Mouse (Mus musculus) hindbrain, embryonic 11.5 days (tissue): ENCODE measurements at regions not wholly inside any gene's neighbourhood (a gene's known extent, or its start where the extent isn't known, plus 50 kb on each side); places are given as distances from the start of the nearest gene placed in this dataset.

Source experiments
- ATAC-seq: fragments of 200-750 bp; cut with Nextera tagmentation; 2 replicates; pipeline ENCODE4 v1.8.0; 2017; ENCODE audit warnings: mild to moderate bottlenecking, moderate TSS enrichment, moderate library complexity; ENCODE audit not compliant: low FRiP score
- DNase-seq: peaks from one replicate; pipeline ENCODE4 v3.0.0-alpha.2; 2015; ENCODE audit warnings: low spot score
- H3K27ac ChIP-seq: fragments of 300-500 bp; sonication (generic); 2 replicates; pipeline ENCODE4 v1.5.1; 2014; ENCODE audit warnings: mild to moderate bottlenecking, low read depth, low read length
- H3K27me3 ChIP-seq: fragments of 300-500 bp; sonication (generic); 2 replicates; pipeline ENCODE4 v1.6.1; 2014; ENCODE audit warnings: mild to moderate bottlenecking, low read length, moderate library complexity, mixed read lengths; ENCODE audit not compliant: control insufficient read depth, insufficient read depth
- H3K36me3 ChIP-seq: fragments of 300-500 bp; sonication (generic); 2 replicates; pipeline ENCODE4 v1.6.1; 2014; ENCODE audit warnings: mild to moderate bottlenecking, low read length, moderate library complexity, mixed read lengths; ENCODE audit not compliant: control insufficient read depth, insufficient read depth
- H3K4me1 ChIP-seq: fragments of 300-500 bp; sonication (generic); replicated peaks from 2 replicates; pipeline ENCODE4 v1.6.1; 2014; ENCODE audit warnings: low read length, mixed read lengths; ENCODE audit not compliant: control insufficient read depth, insufficient read depth
- H3K4me2 ChIP-seq: fragments of 300-500 bp; sonication (generic); replicated peaks from 2 replicates; pipeline ENCODE4 v1.6.1; 2014; ENCODE audit warnings: mild to moderate bottlenecking, low read depth, low read length
- H3K4me3 ChIP-seq: fragments of 300-500 bp; sonication (generic); 2 replicates; pipeline ENCODE4 v1.5.1; 2014; ENCODE audit warnings: low read depth, low read length
- H3K9ac ChIP-seq: fragments of 300-500 bp; sonication (generic); 2 replicates; pipeline ENCODE4 v1.6.1; 2014; ENCODE audit warnings: low read depth, low read length
- H3K9me3 ChIP-seq: fragments of 300-500 bp; sonication (generic); 2 replicates; pipeline ENCODE4 v1.6.1; 2016; ENCODE audit warnings: low read length; ENCODE audit not compliant: control insufficient read depth
- WGBS: fragments of 180-500 bp; shearing (Covaris S2); extraction: QIAGEN DNeasy Blood & Tissue Kit; methylation state at CpG from one replicate; pipeline ENCODE4 v1.1.7; 2014; 5-methylcytosine and 5-hydroxymethylcytosine counted together

DNA sequence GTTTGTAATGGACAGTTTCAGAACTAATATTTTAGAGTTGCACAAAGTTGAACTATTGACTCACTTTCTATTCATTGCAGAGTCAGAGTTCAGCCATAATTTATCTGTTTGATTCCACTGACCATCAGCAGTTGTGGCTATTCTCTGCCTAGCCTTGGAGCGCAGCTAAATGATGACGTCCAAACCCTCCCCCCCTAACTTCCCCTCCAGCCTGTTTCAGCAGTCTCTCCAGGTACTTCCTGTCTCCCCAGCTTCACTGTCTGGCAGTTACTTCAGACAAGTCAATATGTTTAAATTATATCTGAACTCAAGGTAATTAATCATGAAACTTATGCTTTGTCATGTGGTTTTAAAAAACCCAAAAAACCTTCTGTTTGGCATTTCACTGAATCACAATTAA lies 362.1 kb upstream of the Meis1 start:
- Histone ChIP-seq H3K27me3 (no peaks in the 10 kb centered on the region), H3K36me3 (no peaks in the 10 kb centered on the region), H3K9me3 (no peaks in the 10 kb centered on the region), H3K27ac (no peak overlapping the region), H3K9ac (no peak overlapping the region), H3K4me1 (no peaks in the 10 kb centered on the region), H3K4me3 (no peak overlapping the region), H3K4me2 (no peak overlapping the region)
- DNase-seq (no peak), ATAC-seq (no peak)
- WGBS = 72% methylated on average over 2 of the region's 2 CpGs

DNA sequence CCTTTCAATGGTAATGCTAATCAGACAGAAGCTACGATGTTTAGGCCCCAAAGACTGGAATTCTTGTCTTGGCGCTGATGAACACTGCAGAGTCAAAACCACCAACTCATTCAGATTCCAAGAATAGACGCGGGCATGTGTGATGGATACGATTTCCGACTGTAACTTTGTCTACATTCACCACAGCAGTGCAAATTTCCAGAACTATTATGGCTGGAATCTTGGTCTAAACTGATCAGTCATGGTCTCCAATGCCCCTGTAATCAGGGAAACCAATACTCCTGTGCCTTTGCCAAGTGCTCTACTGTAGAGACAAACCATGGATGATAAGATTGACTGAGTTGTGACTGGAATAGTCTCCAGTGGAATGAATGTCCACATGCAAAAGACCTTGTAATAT lies 370.4 kb upstream of the Meis1 start:
- Histone ChIP-seq H3K4me1 (no peaks in the 10 kb centered on the region), H3K9me3 (no peaks in the 10 kb centered on the region), H3K36me3 (no peaks in the 10 kb centered on the region), H3K4me2 (no peak overlapping the region), H3K27ac (no peak overlapping the region), H3K27me3 (no peaks in the 10 kb centered on the region), H3K4me3 (no peak overlapping the region), H3K9ac (no peak overlapping the region)
- ATAC-seq = no peak
- WGBS = 92% methylated on average over 6 of the region's 6 CpGs
- no peak for DNase-seq

DNA sequence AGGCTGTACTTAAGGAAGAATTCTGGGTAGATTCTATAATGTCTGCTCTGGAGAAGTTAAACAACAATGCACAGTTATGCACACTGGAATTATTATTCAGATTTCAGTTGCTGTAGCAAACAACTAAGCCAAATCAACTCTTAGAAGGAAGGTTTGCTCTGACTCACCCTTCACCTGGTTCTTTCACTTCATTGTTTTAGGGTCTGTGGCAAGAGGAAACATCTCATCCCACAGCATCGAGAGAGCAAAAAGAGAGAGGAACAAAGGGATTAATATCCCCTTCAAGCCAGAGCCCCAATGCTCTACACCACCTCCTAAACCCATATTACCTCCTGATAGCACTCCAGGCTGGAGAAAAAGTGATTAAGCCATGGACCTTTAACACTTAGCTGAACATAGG lies 373.4 kb upstream of the Meis1 start:
- no peaks in the 10 kb centered on the region for H3K4me1 ChIP-seq
- H3K27ac ChIP-seq = no peak overlapping the region
- H3K27me3 ChIP-seq = no peaks in the 10 kb centered on the region
- no peak overlapping the region for H3K4me3 ChIP-seq
- WGBS = 84% methylated on average over 1 of the region's 1 CpGs
- no peak overlapping the region for H3K9ac ChIP-seq
- no peak overlapping the region for H3K4me2 ChIP-seq
- no peak for ATAC-seq
- H3K36me3 ChIP-seq = no peaks in the 10 kb centered on the region
- no peaks in the 10 kb centered on the region for H3K9me3 ChIP-seq
- no peak for DNase-seq

DNA sequence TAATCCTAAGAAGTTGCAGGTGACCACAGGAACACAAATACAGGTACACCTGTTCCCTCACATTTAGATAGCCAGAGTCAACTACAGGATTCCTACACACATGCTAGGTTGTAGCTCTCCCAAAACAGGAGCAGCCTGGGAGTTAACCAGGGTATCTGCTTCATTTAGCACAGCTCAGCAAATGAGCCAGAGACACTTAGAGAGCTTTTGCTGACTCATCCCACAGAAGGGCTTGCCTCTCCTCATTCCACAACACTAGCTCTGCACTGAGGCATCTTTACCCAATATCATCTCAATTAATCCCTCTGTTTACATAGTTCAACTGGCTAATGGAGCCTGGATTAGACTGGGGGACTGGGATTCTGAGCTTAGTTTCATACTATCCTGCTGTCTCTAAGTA lies 375.6 kb upstream of the Meis1 start:
- H3K9me3 ChIP-seq = no peaks in the 10 kb centered on the region
- H3K4me3 ChIP-seq = no peak overlapping the region
- no peaks in the 10 kb centered on the region for H3K4me1 ChIP-seq
- DNase-seq (no peak), ATAC-seq (no peak)
- no peak overlapping the region for H3K4me2 ChIP-seq
- no peaks in the 10 kb centered on the region for H3K27me3 ChIP-seq
- no peak overlapping the region for H3K9ac ChIP-seq
- H3K36me3 ChIP-seq = no peaks in the 10 kb centered on the region
- H3K27ac ChIP-seq = no peak overlapping the region

DNA sequence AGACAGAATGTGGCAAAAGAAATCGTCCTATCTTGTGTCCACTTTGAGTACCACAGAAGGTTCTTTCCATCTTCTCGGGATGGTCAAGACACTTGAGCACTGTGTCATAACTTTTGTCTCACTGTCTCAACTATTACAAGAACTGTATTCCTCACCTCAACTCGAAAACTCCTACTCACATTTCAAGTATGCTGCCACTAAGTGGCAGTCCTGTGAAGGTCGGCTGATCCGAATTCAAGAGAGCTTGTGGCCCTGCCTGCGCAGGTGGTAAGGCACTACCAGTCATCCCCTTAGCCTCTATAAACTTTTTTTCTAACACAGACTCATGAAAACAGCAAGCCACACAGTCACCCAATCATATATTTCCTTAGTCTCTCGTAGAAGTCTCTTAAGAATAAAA lies 381.6 kb upstream of the Meis1 start:
- no peaks in the 10 kb centered on the region for H3K36me3 ChIP-seq

DNA sequence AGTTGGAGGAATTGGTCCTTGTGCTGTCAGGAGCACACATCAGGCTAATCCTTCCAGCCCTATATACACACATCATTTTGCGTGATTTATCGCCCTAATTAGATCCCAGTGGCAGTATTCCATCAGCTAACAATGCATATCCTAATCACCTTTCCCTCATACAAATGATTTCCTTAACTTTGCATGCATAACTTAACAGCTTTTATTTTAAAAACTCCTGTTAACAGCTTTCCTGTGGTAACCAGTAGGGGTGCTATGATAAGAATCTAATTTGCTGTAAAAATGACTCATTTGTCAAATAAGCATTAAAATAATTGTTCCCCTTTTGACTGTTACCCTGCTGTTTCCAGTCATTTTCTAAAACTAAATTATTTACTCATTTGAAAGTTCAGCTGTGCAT lies 401.4 kb upstream of the Meis1 start:
- DNase-seq (no peak), ATAC-seq (no peak)
- no peak overlapping the region for H3K4me2 ChIP-seq
- H3K27ac ChIP-seq = no peak overlapping the region
- no peak overlapping the region for H3K9ac ChIP-seq
- H3K9me3 ChIP-seq = no peaks in the 10 kb centered on the region
- H3K4me1 ChIP-seq = no peaks in the 10 kb centered on the region
- 82% methylated on average over 2 of the region's 2 CpGs for WGBS
- no peaks in the 10 kb centered on the region for H3K27me3 ChIP-seq
- no peaks in the 10 kb centered on the region for H3K36me3 ChIP-seq
- no peak overlapping the region for H3K4me3 ChIP-seq

More for the DNA sequence above, 381.6 kb upstream of the Meis1 start:
- no peak for ATAC-seq
- no peak overlapping the region for H3K9ac ChIP-seq
- no peak for DNase-seq
- WGBS = 84% methylated on average over 7 of the region's 7 CpGs
- H3K9me3 ChIP-seq = no peaks in the 10 kb centered on the region
- H3K4me1 ChIP-seq = no peaks in the 10 kb centered on the region
- no peak overlapping the region for H3K4me3 ChIP-seq
- no peak overlapping the region for H3K27ac ChIP-seq
- no peaks in the 10 kb centered on the region for H3K27me3 ChIP-seq
- no peak overlapping the region for H3K4me2 ChIP-seq

DNA sequence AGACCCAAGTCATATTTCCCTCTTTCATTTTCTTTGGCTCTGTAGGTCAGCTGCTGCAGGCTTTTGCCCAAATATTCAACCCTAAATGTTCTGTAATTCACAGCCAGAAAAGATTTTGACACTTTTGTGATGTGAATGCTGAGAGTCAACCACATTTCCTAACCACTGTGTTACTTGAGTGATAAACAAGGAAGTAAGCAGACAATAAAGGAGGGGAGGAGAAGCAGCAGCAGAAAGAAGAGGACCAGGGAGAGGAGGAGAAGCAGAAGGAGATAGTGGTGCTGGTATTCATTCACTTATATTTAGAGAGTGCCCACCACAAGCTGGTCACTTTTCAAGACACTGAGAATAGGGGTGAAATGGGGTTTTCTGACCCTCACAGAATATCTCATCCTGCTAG lies 404.5 kb upstream of the Meis1 start:
- DNase-seq (no peak), ATAC-seq (no peak)
- no peaks in the 10 kb centered on the region for H3K9me3 ChIP-seq
- H3K4me2 ChIP-seq = no peak overlapping the region
- no peaks in the 10 kb centered on the region for H3K27me3 ChIP-seq
- H3K27ac ChIP-seq = no peak overlapping the region
- no peaks in the 10 kb centered on the region for H3K36me3 ChIP-seq
- no peak overlapping the region for H3K4me3 ChIP-seq
- H3K4me1 ChIP-seq = no peaks in the 10 kb centered on the region
- H3K9ac ChIP-seq = no peak overlapping the region

DNA sequence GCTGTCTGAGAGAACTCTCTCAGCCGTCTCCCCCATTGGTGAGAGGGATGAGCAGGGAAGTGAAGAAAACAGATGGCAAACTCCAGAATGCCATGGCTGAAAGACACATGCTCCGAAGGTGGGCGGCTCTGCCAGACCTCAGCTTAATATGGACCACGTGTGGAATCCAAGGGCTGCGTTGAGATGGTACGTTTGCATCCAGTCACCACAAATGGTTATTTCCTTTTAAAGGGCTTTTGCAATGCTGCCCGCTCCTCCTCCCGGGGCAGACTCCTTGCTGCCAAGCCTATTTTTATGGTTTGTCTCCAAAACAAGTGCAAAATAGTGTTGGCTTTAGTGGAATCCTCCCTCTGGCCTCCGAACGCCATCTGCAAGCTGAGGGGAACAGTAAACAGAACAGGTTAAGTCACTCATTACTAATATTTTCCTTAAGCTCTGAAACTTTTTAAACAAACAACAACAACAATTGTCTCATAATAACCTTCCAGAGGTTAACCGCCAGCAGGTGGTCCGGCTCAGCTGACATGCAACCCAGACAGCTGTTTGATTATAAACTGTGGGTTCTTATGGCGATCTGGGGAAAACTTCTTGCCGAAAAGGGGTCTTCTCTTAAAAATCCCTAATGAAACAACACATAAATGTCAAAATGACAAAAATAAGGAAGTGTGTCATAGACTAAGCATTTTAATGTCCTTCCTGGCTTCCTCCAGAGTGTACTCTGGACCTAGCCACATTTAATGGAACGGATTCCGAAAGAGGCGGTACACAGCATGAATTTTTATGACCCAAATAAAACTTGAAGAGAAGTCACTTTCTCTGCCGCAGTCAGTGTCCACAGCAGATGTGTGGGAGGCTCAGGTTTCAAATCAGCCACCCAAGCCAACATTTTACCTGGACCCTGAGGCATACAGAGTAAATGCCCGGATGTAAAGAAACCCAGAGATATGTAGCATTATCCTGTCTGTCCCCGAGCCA lies 405.3 kb upstream of the Meis1 start:
- H3K4me3 ChIP-seq = no peak overlapping the region

DNA sequence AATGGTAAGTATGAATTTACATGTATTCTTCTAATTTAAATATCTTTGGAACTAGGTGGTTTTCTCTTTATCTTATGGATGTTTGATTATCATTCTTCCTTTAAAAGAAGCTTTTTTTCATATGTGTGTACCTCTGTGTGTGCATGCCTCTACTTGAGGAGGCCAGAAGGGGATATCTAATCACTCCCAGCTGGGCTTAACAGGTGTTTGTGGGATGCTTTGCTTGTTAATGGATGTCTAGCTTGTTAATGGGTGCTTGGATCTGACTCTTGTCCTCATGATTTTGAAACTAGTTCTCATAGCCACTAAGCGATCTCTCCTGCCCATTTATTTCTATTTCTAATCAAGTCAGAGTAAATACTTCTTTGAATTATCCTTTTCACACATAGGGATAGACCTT lies 408.8 kb upstream of the Meis1 start:
- H3K27ac ChIP-seq = no peak overlapping the region
- no peak overlapping the region for H3K4me2 ChIP-seq
- no peak overlapping the region for H3K9ac ChIP-seq
- H3K4me3 ChIP-seq = no peak overlapping the region
- no peaks in the 10 kb centered on the region for H3K4me1 ChIP-seq
- H3K27me3 ChIP-seq = no peaks in the 10 kb centered on the region
- ATAC-seq (no peak), DNase-seq (no peak)
- no peaks in the 10 kb centered on the region for H3K36me3 ChIP-seq
- WGBS = 93% methylated on average over 1 of the region's 1 CpGs
- no peaks in the 10 kb centered on the region for H3K9me3 ChIP-seq

More for the DNA sequence above, 405.3 kb upstream of the Meis1 start:
- DNase-seq (peak; percentile 6), ATAC-seq (no peak)
- Histone ChIP-seq H3K9ac (no peak overlapping the region), H3K27ac (no peak overlapping the region), H3K9me3 (no peaks in the 10 kb centered on the region), H3K4me1 (no peaks in the 10 kb centered on the region), H3K36me3 (no peaks in the 10 kb centered on the region), H3K27me3 (no peaks in the 10 kb centered on the region), H3K4me2 (no peak overlapping the region)
- 68% methylated on average over 20 of the region's 20 CpGs for WGBS
